Mouse (Mus musculus): Measurements from ENCODE around the gene Arntl2. TPM values are rescaled to one million over a fixed set of nuclear protein-coding genes. Genes with fewer than 3 reads are reported as not detected.

Gene Arntl2
- total RNA-seq, 2 experiments from 2014 or later = 0.61 to 1.2 TPM

DNA sequence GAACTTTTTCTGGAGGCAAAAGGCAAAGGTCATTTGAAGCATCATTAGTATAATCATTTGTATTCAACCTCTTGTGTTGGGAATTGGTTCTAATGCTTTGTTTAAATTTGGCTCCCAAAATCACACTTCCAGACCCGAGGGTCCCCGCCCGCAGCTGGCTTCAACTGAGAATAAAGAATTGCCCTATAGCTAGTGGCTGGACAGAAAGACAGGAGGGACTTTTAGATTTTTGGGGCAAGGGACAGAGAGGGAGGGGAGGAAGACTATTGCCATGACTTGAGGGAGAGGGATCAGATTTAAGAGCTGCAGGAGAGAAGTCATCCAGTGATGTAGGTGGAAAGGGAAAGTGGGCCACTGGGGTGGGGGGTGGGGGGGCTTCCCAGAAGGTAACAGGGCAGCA lies 14.3 kb upstream of the Arntl2 start:
- no peak for DNase-seq

DNA sequence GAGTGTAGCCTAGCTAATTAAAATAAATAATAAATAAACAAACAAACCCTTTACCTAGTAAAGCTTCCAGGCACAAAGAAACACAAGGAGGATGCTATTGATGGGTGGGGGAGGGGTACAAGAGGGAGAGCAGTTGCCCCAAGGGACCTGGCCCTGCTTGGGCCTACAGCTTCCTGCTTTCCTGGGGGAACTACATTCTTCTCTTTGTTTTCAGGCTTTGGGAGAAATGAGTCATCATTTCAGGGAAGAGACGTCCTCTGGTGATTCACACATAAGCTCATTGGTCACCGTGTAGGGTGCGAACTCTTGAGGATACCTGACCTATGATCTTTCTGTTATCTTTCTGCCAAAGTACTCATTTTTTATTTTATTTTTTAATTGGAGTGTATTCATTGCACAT lies 2.3 kb upstream of the Arntl2 start:
- DNase-seq = no peak

DNA sequence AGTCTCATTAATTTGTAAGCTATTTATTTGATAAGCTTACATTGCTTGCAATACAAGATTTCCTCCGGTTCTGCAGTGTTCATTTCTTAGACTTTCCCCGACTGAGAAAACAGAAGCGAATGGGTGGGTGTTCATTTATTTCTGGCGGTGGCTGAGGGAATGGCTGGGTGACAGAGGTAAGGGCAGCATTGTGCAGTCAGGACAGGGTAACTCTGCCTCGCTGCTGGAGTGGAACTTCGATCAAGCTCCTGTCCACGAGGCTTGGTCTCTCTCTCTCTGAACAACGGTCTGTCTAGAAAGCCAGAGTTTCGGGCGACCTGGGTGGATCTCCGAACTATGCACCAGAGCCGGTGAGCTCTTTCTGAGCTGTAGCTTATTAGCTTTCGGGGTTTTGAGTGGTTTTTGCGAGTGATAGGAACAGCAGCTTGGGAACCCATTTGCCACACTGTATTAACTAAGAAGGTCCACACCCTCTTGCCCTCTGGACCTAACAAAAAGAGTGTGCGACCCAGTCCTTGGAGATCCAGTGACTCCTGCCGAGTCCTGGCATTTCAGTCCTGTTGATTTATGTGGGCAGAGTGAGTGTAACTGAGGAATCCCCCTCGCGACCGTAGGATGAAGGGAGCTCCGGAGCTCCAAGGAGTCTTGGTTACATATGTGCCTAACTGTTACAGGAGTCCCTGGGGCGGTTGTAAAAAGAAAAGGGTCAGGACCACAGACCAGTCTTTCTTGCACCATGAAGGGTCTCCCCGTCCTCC lies 510 bp upstream of the Arntl2 start:
- no peak for DNase-seq

DNA sequence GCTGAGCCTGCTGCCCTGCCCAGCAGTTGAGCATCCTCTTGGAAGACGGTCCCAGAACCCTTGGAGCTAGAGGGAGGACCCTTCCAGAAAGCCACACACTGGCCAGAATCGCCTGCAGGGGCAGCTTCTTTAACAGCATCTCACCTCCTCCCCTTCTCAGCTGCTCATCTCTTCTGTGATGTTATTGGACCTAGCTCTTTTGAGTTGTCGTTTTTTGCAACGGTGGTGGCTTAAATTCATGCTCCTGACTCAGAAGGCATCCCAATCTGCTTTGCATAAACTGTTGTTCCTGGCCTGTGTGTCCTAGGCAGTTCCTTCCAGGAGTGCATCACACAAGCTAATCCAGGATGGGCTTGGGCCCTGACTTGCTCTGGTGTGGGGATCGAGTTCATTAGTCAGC lies 1.6 kb downstream of the Arntl2 start:
- DNase-seq = no peak

DNA sequence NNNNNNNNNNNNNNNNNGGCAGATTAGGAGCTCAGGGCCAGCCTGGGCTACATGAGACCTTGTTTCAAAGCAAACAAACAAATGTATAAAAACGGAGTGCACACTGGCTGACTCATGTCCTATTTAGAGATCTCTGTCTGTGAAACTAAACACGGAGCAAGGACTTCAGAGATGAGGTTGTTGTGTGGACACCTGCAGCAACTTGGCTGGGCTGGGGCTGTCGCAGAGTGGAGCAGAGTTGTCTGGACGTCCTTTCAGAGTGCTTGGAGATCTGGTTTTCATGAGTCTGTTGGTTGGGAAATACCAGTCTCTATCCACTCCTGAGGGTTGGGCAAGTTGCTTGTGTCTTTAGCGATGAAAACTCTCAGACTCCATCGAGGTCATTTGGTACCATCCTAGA lies 14.1 kb downstream of the Arntl2 start:
- DNase-seq = no peak

DNA sequence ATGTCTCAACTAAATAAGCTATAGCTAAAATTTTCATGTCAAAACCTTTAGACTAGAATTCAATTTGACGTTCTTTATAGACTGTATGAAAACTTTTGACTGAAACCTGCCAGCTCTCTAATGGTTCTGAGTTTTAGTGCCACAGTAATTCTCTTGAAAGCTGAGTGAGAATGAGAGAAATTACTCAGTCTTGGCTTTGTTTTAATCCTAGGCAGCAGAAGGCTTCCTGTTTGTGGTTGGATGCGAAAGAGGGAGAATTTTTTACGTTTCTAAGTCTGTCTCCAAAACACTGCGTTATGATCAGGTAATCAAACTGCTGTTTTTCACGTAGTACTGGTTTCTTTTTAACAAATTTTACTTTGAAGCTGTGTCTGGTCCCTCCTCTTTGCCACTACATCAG lies 17.2 kb downstream of the Arntl2 start:
- DNase-seq = no peak

DNA sequence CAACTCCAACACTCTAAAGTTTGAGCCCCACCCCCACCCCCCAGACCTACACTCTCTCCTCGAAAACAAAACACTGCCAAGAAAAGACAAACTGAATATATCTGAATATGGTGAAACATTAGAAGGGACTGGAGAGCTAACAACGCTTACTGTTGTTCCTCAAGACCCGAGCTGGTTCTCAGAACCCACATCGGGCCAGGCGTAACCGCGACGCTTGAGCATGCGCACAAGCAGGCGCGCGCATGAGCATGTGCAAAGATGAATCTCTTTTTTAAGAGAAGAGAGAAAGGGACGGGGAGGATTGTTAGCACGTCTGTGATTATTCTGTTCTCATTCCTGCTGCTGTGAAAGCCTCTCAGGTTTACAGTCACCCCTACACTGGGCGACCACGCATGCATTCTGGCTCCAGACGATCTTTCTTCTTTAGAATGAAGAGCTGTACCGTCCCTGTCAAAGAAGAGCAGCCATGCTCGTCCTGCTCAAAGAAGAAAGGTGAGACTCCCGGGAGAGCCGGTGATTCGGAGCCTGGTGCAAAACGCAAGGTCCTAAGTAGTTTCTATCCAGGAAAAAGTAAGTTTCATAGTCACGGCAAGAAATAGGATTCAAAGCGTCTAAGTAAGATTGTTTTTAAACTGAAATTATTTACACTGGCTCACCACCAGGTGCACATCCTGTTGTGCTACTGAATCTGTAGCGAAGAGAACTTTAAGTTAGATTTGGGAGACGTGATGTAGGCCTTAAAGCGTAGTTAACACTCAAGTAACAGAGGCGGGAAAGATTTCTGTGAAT lies 24.5 kb downstream of the Arntl2 start:
- no peak for DNase-seq

DNA sequence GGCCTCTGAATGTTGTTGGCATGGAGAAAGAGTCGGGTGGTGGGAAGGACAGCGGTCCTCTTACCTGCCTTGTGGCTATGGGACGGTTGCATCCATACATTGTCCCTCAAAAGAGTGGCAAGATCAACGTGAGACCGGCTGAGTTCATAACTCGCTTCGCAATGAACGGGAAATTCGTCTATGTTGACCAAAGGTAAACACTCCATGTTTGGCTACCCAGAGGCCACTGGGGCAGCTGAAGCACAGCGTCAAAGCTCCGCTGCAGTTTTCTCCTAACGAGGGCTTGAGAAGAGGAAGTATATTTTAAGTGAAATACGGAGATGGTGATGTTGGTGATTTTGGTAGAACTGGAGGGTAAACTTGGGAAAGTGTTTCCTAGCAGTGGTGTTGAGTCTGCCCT lies 26.1 kb downstream of the Arntl2 start:
- DNase-seq = no peak

DNA sequence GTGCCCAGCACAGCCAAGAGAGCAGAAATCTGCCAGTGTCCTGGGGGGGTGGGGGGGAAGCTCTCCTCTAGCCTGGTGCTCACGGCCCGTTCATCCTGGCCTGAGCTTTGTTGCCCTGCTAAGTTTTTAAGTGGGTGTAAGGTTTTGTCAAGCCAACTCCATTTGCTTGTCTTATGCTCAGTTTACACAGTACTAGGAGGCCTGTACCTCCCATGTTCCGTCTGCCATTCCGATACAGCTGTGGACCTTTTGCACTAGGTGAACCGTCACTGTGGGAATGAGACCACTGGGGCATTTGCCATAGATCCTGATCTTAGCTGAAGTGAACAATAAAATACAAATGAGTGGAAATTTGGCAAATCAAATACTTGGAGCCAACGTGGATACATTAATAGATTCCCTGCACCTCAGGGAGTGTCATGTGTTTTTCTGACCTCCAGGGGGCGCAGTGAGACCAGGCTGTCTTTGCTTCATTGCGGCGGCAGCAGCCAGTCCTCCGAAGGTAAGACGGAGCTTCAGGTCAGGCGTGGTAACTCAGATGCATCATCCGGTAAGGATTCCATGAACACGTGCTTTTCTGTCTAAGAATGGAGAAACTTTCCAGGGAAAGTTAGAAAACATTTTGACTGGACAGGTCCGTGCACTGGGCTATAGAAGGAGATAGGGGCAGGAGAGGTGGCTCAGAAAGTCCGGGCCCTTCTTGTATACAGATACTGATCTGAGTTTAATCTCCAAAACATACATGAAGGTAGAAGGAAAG lies 29.1 kb downstream of the Arntl2 start:
- DNase-seq = no peak

DNA sequence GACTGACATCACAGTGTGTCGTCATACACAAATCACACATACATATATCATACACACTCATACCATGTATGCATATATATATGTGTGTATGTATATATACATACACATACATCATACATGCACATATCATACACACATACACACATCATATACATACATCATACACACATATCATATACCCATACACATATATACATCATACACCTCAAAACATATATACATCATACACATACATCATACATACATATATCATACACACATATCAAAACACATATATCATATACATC lies 29.6 kb downstream of the Arntl2 start:
- no peak for DNase-seq

DNA sequence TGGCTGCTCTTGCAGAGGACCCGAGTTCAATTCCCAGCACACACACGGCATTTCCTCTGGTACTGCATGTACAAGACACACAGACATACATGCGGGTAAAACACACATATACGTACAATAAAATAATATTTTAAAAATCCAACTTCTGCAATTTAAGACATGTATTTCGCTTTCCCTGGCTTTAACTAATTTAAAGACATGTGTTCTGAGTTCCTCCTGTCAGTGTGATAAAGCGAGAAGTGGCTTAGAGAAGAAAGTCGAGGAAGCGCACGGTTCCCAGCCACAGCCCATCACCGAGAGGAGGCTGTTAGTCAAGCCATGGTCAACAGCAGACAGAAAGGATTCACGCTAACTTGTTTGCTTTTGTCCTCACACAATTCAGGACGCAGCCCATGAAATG lies 35.5 kb downstream of the Arntl2 start:
- DNase-seq = no peak

DNA sequence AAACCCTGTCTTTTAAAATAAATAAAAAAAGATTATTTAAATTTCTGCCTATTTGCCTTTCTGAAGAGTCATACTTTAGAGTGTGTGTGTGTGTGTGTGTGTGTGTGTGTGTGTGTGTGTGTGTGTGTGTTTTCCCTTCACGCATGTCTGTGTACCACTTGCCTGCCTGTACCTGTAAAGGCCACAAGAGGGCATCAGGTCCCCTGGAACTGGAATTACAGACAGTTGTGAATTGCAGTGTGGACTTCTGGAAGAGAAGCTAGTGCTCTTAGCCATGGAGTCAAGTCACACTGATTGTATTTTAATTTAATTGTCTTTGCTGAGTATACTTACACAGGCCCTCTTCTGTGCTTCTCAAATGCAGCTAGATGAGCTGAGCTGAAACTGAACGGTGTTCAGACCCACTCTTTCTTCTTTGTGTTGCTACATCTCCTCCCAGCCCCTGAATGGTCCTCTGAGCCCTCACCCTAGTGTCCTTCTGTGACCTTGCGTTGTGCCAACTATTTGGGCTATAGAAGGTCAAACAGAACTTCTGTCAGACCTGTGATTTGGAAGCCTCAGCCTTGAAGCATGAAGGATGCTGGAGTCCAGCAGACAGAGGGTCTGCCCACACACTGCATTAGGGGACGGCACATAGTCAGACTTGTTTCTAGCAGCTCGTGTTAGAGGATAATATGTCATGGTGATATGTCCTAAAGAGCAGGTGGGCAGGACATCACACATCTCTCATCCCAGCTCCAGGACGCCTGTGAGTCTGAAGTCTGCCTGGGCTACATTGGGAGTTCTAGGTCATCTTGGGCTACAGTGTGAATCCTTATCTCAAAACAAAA lies 37.8 kb downstream of the Arntl2 start:
- no peak for DNase-seq

DNA sequence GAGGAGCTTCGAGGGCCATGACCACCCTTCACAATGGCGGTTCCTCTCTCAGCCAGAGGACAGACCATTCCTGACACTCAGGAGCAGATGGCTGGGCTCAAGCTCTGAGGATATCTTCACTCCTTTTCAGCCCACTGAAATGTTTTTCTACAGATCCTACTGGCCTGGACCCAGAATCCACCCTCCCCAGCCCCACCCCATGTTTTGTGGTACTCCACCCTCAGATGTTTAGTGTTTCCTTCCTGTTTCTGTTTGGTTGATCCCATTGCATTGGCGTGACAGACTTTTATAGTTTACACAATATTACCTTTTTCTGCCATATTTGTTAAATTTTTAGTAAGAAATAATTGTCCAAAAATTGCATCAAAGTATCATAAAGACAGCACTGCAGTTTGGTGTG lies 38.5 kb downstream of the Arntl2 start:
- DNase-seq = no peak

DNA sequence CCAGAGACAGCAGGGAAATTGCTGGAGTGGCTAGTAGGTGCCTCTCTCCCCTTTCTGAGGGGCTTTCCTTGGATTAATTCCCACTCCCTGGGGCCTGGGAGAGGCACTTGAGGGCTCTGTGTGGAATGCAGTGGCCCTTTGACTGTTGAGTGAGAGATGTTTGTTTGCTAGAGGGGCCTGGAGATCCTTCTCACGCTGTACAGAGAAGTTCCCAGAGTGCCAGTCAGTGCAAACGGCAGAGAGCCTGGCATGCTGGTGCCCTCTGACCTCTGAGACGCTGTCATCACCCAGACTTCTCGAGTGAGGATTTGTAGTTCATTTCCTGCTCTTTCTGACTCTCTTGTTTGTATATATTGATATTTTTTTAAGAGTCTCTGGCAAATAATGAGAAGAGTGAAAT lies 39.9 kb downstream of the Arntl2 start:
- no peak for DNase-seq

DNA sequence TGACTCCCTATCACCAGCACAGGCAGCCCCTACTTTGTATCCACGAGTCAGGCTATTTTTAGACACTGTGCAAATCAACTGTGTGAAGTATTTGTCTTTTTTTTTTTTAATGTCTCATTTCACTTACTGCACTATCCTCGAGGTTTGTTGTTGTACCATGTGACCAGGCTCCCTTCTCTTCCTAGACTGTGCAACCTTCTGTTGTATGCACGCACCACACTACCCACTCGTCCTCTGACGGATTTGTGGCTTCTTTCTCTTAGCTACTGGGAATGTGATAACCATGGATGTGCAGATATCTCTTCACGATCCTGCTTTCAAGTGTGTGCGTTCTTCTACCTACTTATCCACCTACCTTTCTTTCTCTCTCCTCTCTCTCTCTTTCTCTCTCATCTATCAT lies 41.5 kb downstream of the Arntl2 start:
- no peak for DNase-seq

DNA sequence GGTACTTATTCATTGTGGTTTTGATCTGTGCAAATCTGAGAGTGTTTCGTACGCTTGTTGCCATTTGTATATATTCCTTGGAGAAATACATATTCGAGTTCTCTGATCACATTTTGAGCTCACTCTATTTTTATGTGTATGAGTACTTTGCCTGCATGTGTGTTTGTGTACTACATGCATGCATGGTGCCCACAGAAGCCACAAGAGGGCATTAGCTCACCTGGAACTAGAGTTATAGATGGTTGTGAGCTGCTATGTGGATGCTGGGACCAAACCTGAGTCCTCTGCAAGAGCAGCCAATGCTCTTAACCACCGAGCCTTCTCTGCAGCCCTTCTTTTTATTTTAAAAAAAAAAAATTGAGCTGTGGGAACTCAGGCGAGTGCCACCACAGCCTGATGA lies 42.5 kb downstream of the Arntl2 start:
- DNase-seq = no peak

DNA sequence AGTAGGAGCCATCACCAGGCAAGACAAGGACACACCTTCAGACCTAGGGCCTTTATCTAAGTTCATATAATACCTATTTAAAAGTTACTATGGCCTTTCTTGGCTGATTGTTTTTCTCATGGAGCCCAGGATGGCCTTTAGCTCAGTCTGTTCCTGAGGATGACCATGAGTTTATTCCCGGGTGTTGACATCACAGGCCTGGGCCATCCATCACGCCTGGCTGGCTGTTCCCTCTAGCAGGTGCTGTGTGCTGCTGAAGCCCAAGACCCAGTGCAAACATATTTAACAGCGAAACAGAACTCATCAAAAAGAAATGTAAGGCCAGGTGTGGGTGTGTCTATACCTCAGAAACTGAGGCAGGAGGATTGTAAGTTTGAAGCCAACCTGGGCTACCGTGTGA lies 43.0 kb downstream of the Arntl2 start:
- DNase-seq = no peak

DNA sequence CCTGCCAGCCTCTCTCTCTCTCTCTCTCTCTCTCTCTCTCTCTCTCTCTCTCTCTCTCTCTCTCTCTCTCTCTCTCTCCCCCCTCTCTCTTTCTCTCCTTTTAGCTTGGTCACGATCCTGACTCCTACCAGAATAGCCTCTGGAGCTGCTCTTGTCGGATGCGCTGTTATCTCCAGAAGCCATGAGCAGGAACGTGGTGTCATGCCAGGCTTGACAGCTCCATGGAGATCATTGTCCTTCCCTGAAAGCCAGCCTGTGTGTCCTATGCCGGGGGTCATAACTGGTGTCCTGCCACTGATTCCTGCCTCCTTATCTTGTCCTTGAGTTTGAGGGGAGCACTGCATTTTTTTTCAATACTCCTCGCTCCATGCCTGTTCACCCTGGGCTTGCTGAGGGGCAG lies 49.0 kb downstream of the Arntl2 start:
- no peak for DNase-seq

DNA sequence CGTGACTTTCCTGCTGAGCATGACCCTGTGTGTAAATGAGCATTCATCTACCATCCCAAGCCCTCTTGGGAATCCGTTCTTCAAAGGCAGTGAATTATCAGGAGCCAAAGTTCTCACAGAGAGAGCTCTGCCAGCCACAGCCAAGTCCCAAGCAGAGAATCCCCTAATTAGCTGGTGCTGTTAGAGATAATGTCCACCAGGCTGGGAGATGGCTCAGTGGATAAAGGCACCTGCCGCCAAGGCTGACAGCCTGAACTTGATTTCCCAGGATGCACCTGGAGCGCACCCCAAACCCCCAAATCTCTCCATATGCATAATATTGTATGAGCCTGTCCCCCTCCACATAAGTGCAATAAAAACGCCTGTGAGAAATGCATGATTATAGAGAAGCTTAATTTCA lies 49.5 kb downstream of the Arntl2 start:
- DNase-seq = no peak

DNA sequence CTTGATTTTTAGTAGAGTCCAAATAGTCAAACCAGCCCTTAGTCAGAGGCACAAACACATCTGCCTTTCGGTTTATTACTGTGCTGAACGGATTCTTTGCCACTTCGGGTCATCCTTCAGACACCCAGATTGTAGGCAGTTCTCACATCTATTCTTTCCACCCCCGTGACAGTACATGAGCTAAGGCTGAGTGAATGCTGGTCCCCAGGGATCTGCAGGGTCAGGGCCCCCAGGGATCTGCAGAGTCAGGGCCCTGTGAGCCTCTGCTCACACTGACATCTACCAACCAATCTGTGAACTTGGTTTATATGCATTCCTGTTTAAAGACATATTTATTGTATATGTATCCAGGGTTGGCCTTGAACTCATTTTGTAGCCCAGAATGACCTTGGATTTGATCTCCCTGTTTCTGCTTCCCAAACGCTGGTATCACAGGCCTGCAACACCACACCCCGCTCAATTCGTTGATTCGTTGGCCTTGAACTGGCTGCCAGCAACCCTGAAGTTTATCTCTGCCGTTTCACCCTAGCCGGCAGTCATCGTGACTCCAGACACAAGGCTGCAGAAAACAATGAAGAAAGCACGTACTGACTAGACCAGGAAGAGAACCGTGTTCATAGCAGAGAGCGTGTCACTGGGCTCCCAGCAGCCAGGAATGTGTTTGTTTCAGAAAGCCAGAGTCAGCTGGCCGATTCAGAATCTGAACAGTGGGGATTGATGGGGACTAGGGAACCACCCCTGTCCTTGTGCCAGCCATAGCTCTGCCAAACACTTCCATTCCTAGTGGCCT lies 50.3 kb downstream of the Arntl2 start:
- DNase-seq = peak; percentile 34

DNA sequence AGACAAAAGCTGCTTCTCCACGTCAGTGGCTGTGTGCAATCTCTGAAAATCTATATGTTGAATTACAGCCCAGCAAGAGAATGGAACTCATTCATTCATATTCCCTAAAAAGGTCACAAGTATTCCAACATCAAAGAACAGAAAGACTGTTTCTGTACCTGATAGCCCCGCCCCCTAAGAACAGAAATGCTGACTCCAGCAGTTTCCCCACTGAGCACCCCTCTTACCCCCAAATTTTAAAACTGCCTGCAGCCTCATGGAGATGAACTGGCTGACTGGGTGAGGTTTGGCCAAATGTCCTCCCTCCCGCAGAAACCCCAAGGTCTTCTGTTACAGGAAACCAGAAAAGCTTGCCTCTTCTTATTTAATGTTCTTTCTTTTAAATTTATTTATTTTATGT lies 51.5 kb downstream of the Arntl2 start:
- no peak for DNase-seq

DNA sequence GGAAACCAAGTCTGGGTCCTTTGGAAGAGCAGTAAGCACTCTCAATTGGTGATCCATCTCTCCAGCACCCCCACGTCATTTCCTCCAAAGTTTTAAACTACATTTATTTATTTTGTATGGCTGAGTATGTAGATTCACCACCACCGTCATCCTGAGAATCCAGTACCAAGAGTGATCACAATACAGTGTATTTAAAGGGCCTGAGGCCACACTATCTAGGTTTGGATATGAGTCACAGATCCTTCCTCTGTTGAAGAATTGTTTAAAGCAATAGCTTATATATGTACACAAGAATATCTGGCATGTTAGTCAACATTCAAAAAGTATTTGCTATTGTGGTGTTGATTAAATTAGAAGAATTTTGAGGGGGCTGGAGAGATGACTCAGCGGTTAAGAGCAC lies 52.4 kb downstream of the Arntl2 start:
- DNase-seq = no peak
